Mouse (Mus musculus) heart, postnatal 0 days (tissue): ENCODE measurements around the gene Tnnt2.

Experiments
- CTCF ChIP-seq: IDR thresholded peaks from 2 replicates; pipeline ENCODE4 v1.5.1; 2016; ENCODE audit warnings: antibody characterized with exemption, control low read depth, low read depth
- EP300 ChIP-seq: IDR thresholded peaks from 2 replicates; pipeline ENCODE4 v1.6.1; 2016; ENCODE audit warnings: antibody characterized with exemption, low read depth

DNA sequence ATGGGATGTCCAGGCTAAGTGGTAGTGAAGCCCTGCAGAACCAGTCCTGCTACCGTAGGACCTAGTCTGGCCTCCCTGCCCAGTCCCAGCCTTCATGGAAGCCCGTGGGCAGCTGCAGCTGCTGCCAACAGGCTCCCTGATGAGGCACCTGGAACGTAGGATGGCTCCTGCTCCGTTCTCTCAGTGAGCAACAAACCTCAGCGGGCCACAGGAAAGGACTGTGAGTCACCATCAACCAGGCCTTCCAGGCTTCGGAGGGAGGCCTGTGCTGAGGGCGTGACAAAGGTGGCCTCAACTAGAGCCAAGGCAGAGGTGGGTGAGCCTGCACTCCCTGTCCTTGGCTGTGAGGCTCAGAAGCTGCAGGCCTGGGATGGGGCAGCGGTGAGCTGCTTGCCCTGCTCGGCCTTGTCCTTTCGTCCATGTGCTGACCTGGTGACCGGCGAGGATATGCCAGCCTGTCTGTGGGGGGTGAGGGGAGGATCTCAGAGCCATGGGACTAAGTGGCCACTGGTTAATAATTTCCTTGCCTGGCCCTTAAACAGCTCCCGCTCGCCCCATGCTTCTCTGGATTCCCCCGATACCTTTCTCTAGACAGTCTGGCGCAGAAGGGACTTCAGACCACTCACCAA is 15.3 kb upstream of the Tnnt2 start:
- TF ChIP-seq CTCF = no peak
- TF ChIP-seq EP300 = no peak
